Mouse (Mus musculus): ENCODE results near the gene Gm49380.
A peak's percentile ranks its signal among the peaks of the same experiment; 100 is the strongest.

GRCm38 (mm10) chr9:44130034-44130433, 16.7 kb upstream of the Gm49380 start:
- peak; percentile 11; the same call in 1 of the 2 replicates for TF ChIP-seq POLR2A (IDR thresholded peaks at IDR 0.05; ENCODE audit: control insufficient read depth, low read depth, low read length)
- no peak for TF ChIP-seq CTCF (IDR thresholded peaks at IDR 0.05; ENCODE audit: control insufficient read depth, insufficient read depth, insufficient replicate concordance, low read depth, low read length)

All from testis, adult 2 months (tissue).